Mouse (Mus musculus) ES-Bruce4 (cell line): ENCODE measurements around the gene Tcf12.

Experiments used
- CTCF ChIP-seq: IDR thresholded peaks from one replicate; pipeline ENCODE4 v1.8.1; 2011; ENCODE audit warnings: low read depth, low read length
- EP300 ChIP-seq: IDR thresholded peaks from 2 replicates; pipeline ENCODE4 v1.6.1; 2011; ENCODE audit warnings: low read depth, low read length; ENCODE audit not compliant: insufficient read depth
- POLR2A ChIP-seq: IDR thresholded peaks from one replicate; pipeline ENCODE4 v1.8.1; 2011; ENCODE audit warnings: low read length; ENCODE audit not compliant: insufficient read depth

- TF ChIP-seq CTCF, result no peak
- no peak for TF ChIP-seq EP300
- no peak for TF ChIP-seq POLR2A
These were observed 88.4 kb downstream of the Tcf12 start for GRCm38 (mm10) chr9:72023274-72023673.
